Mouse (Mus musculus) left cerebral cortex, adult 2 months (tissue): Measurements from ENCODE around the gene Sh2d3c. TPM values are rescaled to one million over a fixed set of nuclear protein-coding genes. Genes with fewer than 3 reads are reported as not detected.

ENCODE experiments used
- DNase-seq, 2 experiments: peaks; one replicate each; pipeline ENCODE4 v3.0.0; 2021 to 2022; ENCODE audit warnings: low spot score in 2 of 2, mixed read lengths in 1 of 2; ENCODE audit errors: extremely low spot score in 1 of 2
- H3K27ac ChIP-seq: fragments of 200-600 bp; 2 replicates; pipeline ENCODE4 v1.8.1; 2022
- H3K4me3 ChIP-seq: fragments of 200-600 bp; 2 replicates; pipeline ENCODE4 v1.8.1; 2022
- CTCF ChIP-seq: fragments of 200-600 bp; IDR thresholded peaks from 2 replicates; pipeline ENCODE4 v1.8.1; 2022; ENCODE audit warnings: antibody characterized with exemption, mild to moderate bottlenecking, moderate library complexity
- intact Hi-C: fragments of 180-260 bp; cut with DNase I; formaldehyde crosslinking; loops from one replicate; pipeline ENCODE4 v1.15.1; 2025
- total RNA-seq, 2 experiments: library from RNA; stranded (reverse); gene quantifications; 2 replicates each; pipeline ENCODE4 v1.2.3; 2021

The Sh2d3c gene
- total RNA-seq, 2 experiments from 2014 or later, result 31.1 to 42.5 TPM

GRCm38 (mm10) chr2:32714117-32714986, 6.5 kb upstream of the Sh2d3c start:
- no peak for DNase-seq
- intact Hi-C loops, result no loop called here
- H3K27ac ChIP-seq, result peak overlapping the region; percentile 98
- no peak overlapping the region for H3K4me3 ChIP-seq
- TF ChIP-seq CTCF, result no peak

GRCm38 (mm10) chr2:32714987-32715425, 5.8 kb upstream of the Sh2d3c start:
- no peak for DNase-seq
- TF ChIP-seq CTCF, result no peak
- intact Hi-C loops, result no loop called here
- H3K4me3 ChIP-seq, result no peak overlapping the region
- no peak overlapping the region for H3K27ac ChIP-seq

GRCm38 (mm10) chr2:32718761-32719160, 2.1 kb upstream of the Sh2d3c start:
- intact Hi-C loops, result no loop called here
- TF ChIP-seq CTCF, result no peak
- DNase-seq, result no peak
- no peak overlapping the region for H3K4me3 ChIP-seq
- H3K27ac ChIP-seq, result no peak overlapping the region

- H3K27ac ChIP-seq, result no peak overlapping the region
- intact Hi-C loops, result no loop called here
- TF ChIP-seq CTCF, result no peak
- H3K4me3 ChIP-seq, result no peak overlapping the region
- DNase-seq, result no peak
These were observed 802 bp upstream of the Sh2d3c start for GRCm38 (mm10) chr2:32720053-32720452.

GRCm38 (mm10) chr2:32722046-32722445, 1.2 kb downstream of the Sh2d3c start:
- no peak overlapping the region for H3K27ac ChIP-seq

GRCm38 (mm10) chr2:32722581-32722980, 1.7 kb downstream of the Sh2d3c start:
- no peak for TF ChIP-seq CTCF
- Histone ChIP-seq H3K4me3 (no peak overlapping the region), H3K27ac (no peak overlapping the region)
- no peak for DNase-seq
- intact Hi-C loops, result no loop called here

More at GRCm38 (mm10) chr2:32722046-32722445, 1.2 kb downstream of the Sh2d3c start:
- H3K4me3 ChIP-seq, result no peak overlapping the region
- no peak for DNase-seq
- intact Hi-C loops, result no loop called here
- no peak for TF ChIP-seq CTCF

- no peak for TF ChIP-seq CTCF
- no peak for DNase-seq
- no peak overlapping the region for H3K27ac ChIP-seq
- intact Hi-C loops, result no loop called here
- no peak overlapping the region for H3K4me3 ChIP-seq
These were observed 3.3 kb downstream of the Sh2d3c start for GRCm38 (mm10) chr2:32724149-32724548.

- no peak overlapping the region for H3K4me3 ChIP-seq
- H3K27ac ChIP-seq, result no peak overlapping the region
- intact Hi-C loops, result no loop called here
- no peak for DNase-seq
- TF ChIP-seq CTCF, result no peak
These were observed 4.3 kb downstream of the Sh2d3c start for GRCm38 (mm10) chr2:32724832-32725790.

GRCm38 (mm10) chr2:32727435-32727834, 6.6 kb downstream of the Sh2d3c start:
- DNase-seq, result peak; percentile 79 to 81
- peak overlapping the region; percentile 47 for H3K4me3 ChIP-seq
- intact Hi-C loops, result no loop called here
- H3K27ac ChIP-seq, result no peak overlapping the region; the same call in 1 of the 2 replicates
- TF ChIP-seq CTCF, result no peak

- H3K4me3 ChIP-seq, result peak overlapping the region; percentile 47
- no peak for TF ChIP-seq CTCF
- 0 out of 2 replicates have a peak overlapping the region, but pooled peaks have one; percentile 3 for H3K27ac ChIP-seq
- no peak for DNase-seq
- intact Hi-C loops, result no loop called here
These were observed 7.6 kb downstream of the Sh2d3c start for GRCm38 (mm10) chr2:32728463-32728862.

GRCm38 (mm10) chr2:32729547-32729946, 8.7 kb downstream of the Sh2d3c start:
- Histone ChIP-seq H3K27ac (no peak overlapping the region; the same call in 1 of the 2 replicates), H3K4me3 (no peak overlapping the region)
- no peak for DNase-seq
- intact Hi-C loops, result no loop called here
- no peak for TF ChIP-seq CTCF

GRCm38 (mm10) chr2:32730854-32731253, 10.0 kb downstream of the Sh2d3c start:
- no peak overlapping the region for H3K4me3 ChIP-seq
- intact Hi-C loops, result no loop called here
- H3K27ac ChIP-seq, result no peak overlapping the region
- TF ChIP-seq CTCF, result no peak
- DNase-seq, result no peak
